Mouse (Mus musculus): ENCODE measurements around the gene Cyp27a1. TPM values are rescaled to one million over a fixed set of nuclear protein-coding genes. Genes with fewer than 3 reads are reported as not detected.

Gene Cyp27a1
- polyA plus RNA-seq, 1 experiment = 0.05 TPM

DNA sequence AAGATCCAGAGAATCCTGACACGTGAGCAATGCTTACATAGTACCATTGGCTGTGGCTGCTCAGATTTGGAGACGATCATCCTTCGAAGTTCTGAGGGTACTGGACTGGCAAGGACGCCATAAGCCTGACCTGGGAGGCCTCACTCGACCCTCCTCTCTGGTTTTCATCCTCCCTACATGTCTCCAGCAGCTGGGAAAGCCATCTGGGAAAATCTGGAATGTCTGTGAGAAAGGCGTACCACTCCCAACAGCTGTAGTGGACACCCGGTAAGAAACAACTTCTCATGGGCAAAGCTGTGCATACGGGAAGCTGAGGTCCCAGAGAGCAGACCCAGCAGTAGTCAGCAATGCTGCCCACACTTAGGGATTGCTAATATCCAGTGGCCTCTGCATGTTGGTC is 38.8 kb downstream of the Cyp27a1 start:
- no peaks in the 10 kb centered on the region for H3K36me3 ChIP-seq (ENCODE audit: control insufficient read depth)
- H3K4me1 ChIP-seq (ENCODE audit: control insufficient read depth) = no peaks in the 10 kb centered on the region
- no peaks in the 10 kb centered on the region for H3K9me3 ChIP-seq (ENCODE audit: control insufficient read depth, low read length)
- peaks cover 10% of the 10 kb centered on the region for H3K27me3 ChIP-seq (ENCODE audit: control insufficient read depth)
- H3K4me3 ChIP-seq (replicated peaks) = no peak overlapping the region
- TF ChIP-seq GATA1 (IDR thresholded peaks at IDR 0.05; ENCODE audit: low read length) (no peak), TAL1 (IDR thresholded peaks at IDR 0.05; ENCODE audit: low read length) (no peak)

- H3K4me3 ChIP-seq (replicated peaks) = no peak overlapping the region
- H3K9me3 ChIP-seq (ENCODE audit: control insufficient read depth, low read length) = no peaks in the 10 kb centered on the region
- TF ChIP-seq GATA1 (IDR thresholded peaks at IDR 0.05; ENCODE audit: low read length) = no peak
- no peak for TF ChIP-seq TAL1 (IDR thresholded peaks at IDR 0.05; ENCODE audit: low read length)
- H3K36me3 ChIP-seq (ENCODE audit: control insufficient read depth) = no peaks in the 10 kb centered on the region
- H3K4me1 ChIP-seq (ENCODE audit: control insufficient read depth) = no peaks in the 10 kb centered on the region
- peaks cover 10% of the 10 kb centered on the region for H3K27me3 ChIP-seq (ENCODE audit: control insufficient read depth)
Observed at GRCm38 (mm10) chr1:74752833-74753232, 39.5 kb downstream of the Cyp27a1 start.

- Histone ChIP-seq H3K27me3 (ENCODE audit: control insufficient read depth) (peaks cover 9% of the 10 kb centered on the region), H3K4me1 (ENCODE audit: control insufficient read depth) (no peaks in the 10 kb centered on the region), H3K9me3 (ENCODE audit: control insufficient read depth, low read length) (no peaks in the 10 kb centered on the region), H3K4me3 (replicated peaks) (no peak overlapping the region), H3K36me3 (ENCODE audit: control insufficient read depth) (no peaks in the 10 kb centered on the region)
- TF ChIP-seq TAL1 (IDR thresholded peaks at IDR 0.05; ENCODE audit: low read length) = no peak
- TF ChIP-seq GATA1 (IDR thresholded peaks at IDR 0.05; ENCODE audit: low read length) = no peak
Observed at GRCm38 (mm10) chr1:74753266-74753974, 40.0 kb downstream of the Cyp27a1 start.

DNA sequence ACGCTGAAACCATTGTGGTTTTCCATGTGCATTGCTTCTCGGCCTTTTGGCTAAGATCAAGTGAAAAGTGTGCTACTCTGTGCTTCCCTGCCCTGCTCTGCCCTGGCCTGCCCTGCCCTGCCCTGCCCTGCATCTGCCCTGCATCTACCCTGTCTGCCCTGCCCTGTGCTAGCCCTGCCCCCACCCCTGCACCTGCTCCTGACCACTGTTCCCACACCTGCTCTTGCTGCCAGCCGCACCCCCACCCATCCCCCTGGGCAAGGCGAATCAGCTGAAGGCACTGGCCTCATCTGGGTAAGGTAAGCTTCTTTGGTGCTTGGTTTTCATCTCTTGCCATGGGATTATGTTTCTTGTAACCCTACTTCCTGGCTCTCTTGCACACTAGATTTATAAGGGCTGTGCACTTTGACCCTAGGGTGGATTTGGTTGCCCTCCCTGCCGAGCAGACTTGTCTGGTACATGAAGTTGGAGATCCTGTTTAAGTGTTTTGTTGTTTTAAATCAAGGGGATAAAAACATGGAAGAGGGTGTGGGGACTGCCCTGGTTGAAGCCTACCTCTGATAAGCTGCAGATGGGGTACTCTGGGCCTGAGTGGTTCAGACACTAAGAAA is 40.9 kb downstream of the Cyp27a1 start:
- H3K36me3 ChIP-seq (ENCODE audit: control insufficient read depth) = no peaks in the 10 kb centered on the region
- no peaks in the 10 kb centered on the region for H3K9me3 ChIP-seq (ENCODE audit: control insufficient read depth, low read length)
- no peak overlapping the region for H3K4me3 ChIP-seq (replicated peaks)
- no peaks in the 10 kb centered on the region for H3K4me1 ChIP-seq (ENCODE audit: control insufficient read depth)
- TF ChIP-seq TAL1 (IDR thresholded peaks at IDR 0.05; ENCODE audit: low read length) = no peak
- TF ChIP-seq GATA1 (IDR thresholded peaks at IDR 0.05; ENCODE audit: low read length) = no peak
- 0 out of 2 replicates have a peak, but pooled peaks cover under 1% of the 10 kb centered on the region for H3K27me3 ChIP-seq (ENCODE audit: control insufficient read depth)

GRCm38 (mm10) chr1:74759773-74760172 is 46.4 kb downstream of the Cyp27a1 start:
- H3K27me3 ChIP-seq (ENCODE audit: control insufficient read depth) = peaks cover 6% of the 10 kb centered on the region
- H3K36me3 ChIP-seq (ENCODE audit: control insufficient read depth) = no peaks in the 10 kb centered on the region
- H3K9me3 ChIP-seq (ENCODE audit: control insufficient read depth, low read length) = no peaks in the 10 kb centered on the region
- H3K4me1 ChIP-seq (ENCODE audit: control insufficient read depth) = no peaks in the 10 kb centered on the region
- no peak overlapping the region for H3K4me3 ChIP-seq (replicated peaks)
- TF ChIP-seq GATA1 (IDR thresholded peaks at IDR 0.05; ENCODE audit: low read length) = no peak
- TF ChIP-seq TAL1 (IDR thresholded peaks at IDR 0.05; ENCODE audit: low read length) = no peak

- no peak overlapping the region for H3K4me3 ChIP-seq (replicated peaks)
- peaks cover 10% of the 10 kb centered on the region for H3K27me3 ChIP-seq (ENCODE audit: control insufficient read depth)
- no peaks in the 10 kb centered on the region for H3K9me3 ChIP-seq (ENCODE audit: control insufficient read depth, low read length)
- no peaks in the 10 kb centered on the region for H3K36me3 ChIP-seq (ENCODE audit: control insufficient read depth)
- H3K4me1 ChIP-seq (ENCODE audit: control insufficient read depth) = no peaks in the 10 kb centered on the region
- no peak for TF ChIP-seq GATA1 (IDR thresholded peaks at IDR 0.05; ENCODE audit: low read length)
Observed at GRCm38 (mm10) chr1:74763081-74763480, 49.7 kb downstream of the Cyp27a1 start.

GRCm38 (mm10) chr1:74770727-74771466 is 57.5 kb downstream of the Cyp27a1 start:
- H3K27me3 ChIP-seq (ENCODE audit: control insufficient read depth) = peaks cover 81% of the 10 kb centered on the region
- no peaks in the 10 kb centered on the region for H3K4me1 ChIP-seq (ENCODE audit: control insufficient read depth)
- no peak overlapping the region for H3K4me3 ChIP-seq (replicated peaks)
- H3K9me3 ChIP-seq (ENCODE audit: control insufficient read depth, low read length) = peaks cover 4% of the 10 kb centered on the region; the same call in 1 of the 2 replicates
- H3K36me3 ChIP-seq (ENCODE audit: control insufficient read depth) = no peaks in the 10 kb centered on the region
- TF ChIP-seq TAL1 (IDR thresholded peaks at IDR 0.05; ENCODE audit: low read length) (no peak), GATA1 (IDR thresholded peaks at IDR 0.05; ENCODE audit: low read length) (no peak)

DNA sequence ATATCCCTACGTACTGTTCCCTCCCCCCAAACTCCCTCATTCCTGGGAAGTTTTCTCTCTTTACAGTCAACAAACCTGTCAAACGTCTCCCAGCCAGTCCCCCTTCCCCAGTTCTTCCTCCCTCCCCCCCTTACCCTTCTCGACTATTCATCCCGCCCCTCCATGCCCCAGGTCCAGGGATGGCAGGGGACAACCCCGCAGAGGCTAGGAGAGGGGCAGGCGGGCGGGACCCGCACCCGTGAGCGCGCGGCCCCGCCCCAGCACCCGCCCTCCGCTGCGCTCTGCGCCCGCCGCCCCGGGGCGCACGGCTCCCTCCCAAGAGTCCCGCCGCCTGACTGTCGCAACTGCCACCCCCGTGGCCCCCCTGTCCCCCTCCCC is 58.1 kb downstream of the Cyp27a1 start:
- Histone ChIP-seq H3K36me3 (ENCODE audit: control insufficient read depth) (no peaks in the 10 kb centered on the region), H3K4me3 (replicated peaks) (no peak overlapping the region), H3K27me3 (ENCODE audit: control insufficient read depth) (peaks cover 84% of the 10 kb centered on the region), H3K4me1 (ENCODE audit: control insufficient read depth) (no peaks in the 10 kb centered on the region), H3K9me3 (ENCODE audit: control insufficient read depth, low read length) (peaks cover 4% of the 10 kb centered on the region; the same call in 1 of the 2 replicates)
- TF ChIP-seq GATA1 (IDR thresholded peaks at IDR 0.05; ENCODE audit: low read length) (no peak), TAL1 (IDR thresholded peaks at IDR 0.05; ENCODE audit: low read length) (no peak)

DNA sequence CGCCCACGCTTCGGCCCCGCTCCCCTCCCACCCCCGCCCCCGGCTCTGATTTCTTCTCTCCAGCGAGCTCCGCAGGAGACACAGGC is 58.3 kb downstream of the Cyp27a1 start, which contains the start of gene Wnt6:
TSS of gene Wnt6 (plus strand) at position 48 of the 86 bp plus-strand sequence.
- peaks cover 84% of the 10 kb centered on the region for H3K27me3 ChIP-seq (ENCODE audit: control insufficient read depth)
- no peaks in the 10 kb centered on the region for H3K4me1 ChIP-seq (ENCODE audit: control insufficient read depth)
- H3K9me3 ChIP-seq (ENCODE audit: control insufficient read depth, low read length) = peaks cover 4% of the 10 kb centered on the region; the same call in 1 of the 2 replicates
- TF ChIP-seq TAL1 (IDR thresholded peaks at IDR 0.05; ENCODE audit: low read length) = no peak
- TF ChIP-seq GATA1 (IDR thresholded peaks at IDR 0.05; ENCODE audit: low read length) = no peak
- no peaks in the 10 kb centered on the region for H3K36me3 ChIP-seq (ENCODE audit: control insufficient read depth)
- H3K4me3 ChIP-seq (replicated peaks) = no peak within 1 kb of the TSS
